8 mouse cellular contexts compared by ENCODE assay signal in genomic region chr10:99913001-99913845, GRCm38 (mm10).
DNase-seq lines count a peak whose midpoint lies in the region; ATAC-seq lines count a peak whose summit lies in the region.

No protein-coding gene starts in this region.

- H3K36me3 ChIP-seq in limb, embryonic 12.5 days = no peaks in the 10 kb centered on the region
- H3K36me3 ChIP-seq in limb, embryonic 10.5 days = no peaks in the 10 kb centered on the region
- H3K36me3 ChIP-seq in macrophage (ENCODE audit: inconsistent target) = no peaks in the 10 kb centered on the region

- no peaks in the 10 kb centered on the region for H3K4me1 ChIP-seq in limb, embryonic 12.5 days (replicated peaks)
- H3K4me1 ChIP-seq in limb, embryonic 10.5 days = peaks cover 5% of the 10 kb centered on the region

- WGBS in limb, embryonic 12.5 days = 56% methylated on average over 20 of the region's 20 CpGs
- WGBS in limb, embryonic 10.5 days = 66% methylated on average over 20 of the region's 20 CpGs
- 38% methylated on average over 20 of the region's 20 CpGs for WGBS in macrophage (ENCODE audit: missing documents)

- no peak for ATAC-seq in limb, embryonic 12.5 days (ENCODE audit: insufficient number of reproducible peaks, insufficient read depth, low FRiP score, low TSS enrichment, low read depth)

- H3K79me2 ChIP-seq in macrophage (ENCODE audit: inconsistent target) = no peaks in the 10 kb centered on the region

- H3K9me3 ChIP-seq in limb, embryonic 12.5 days = no peaks in the 10 kb centered on the region
- no peaks in the 10 kb centered on the region for H3K9me3 ChIP-seq in limb, embryonic 10.5 days (replicated peaks)

- H3K27me3 ChIP-seq in limb, embryonic 12.5 days = no peaks in the 10 kb centered on the region
- no peaks in the 10 kb centered on the region for H3K27me3 ChIP-seq in limb, embryonic 10.5 days (ENCODE audit: low read depth, poor library complexity, severe bottlenecking)

- no peak overlapping the region; the same call in 1 of the 2 replicates for H3K4me3 ChIP-seq in limb, embryonic 12.5 days (replicated peaks)
- no peak overlapping the region for H3K4me3 ChIP-seq in limb, embryonic 10.5 days
- H3K4me3 ChIP-seq in macrophage (ENCODE audit: inconsistent target) = peak overlapping the region; percentile 10; the same call in 1 of the 2 replicates

- H3K27ac ChIP-seq in limb, embryonic 12.5 days = no peak overlapping the region
- no peak overlapping the region for H3K27ac ChIP-seq in limb, embryonic 10.5 days
- H3K27ac ChIP-seq in macrophage = no peak overlapping the region

- no peak overlapping the region for H3K9ac ChIP-seq in limb, embryonic 12.5 days (replicated peaks)

- peak overlapping the region; percentile 23 for H3K4me2 ChIP-seq in limb, embryonic 12.5 days

- no peak for DNase-seq in limb, embryonic 10.5 days (ENCODE audit: low spot score)
- peak; percentile 12 for DNase-seq in embryo, embryonic 11 days
- peak; percentile 35 for DNase-seq in kidney, adult 9 months
- no peak for DNase-seq in layer of hippocampus, postnatal 36 days
- DNase-seq in adipocyte (ENCODE audit: low spot score) = no peak
- no peak for DNase-seq in c-Kit-positive CD71-positive TER-119-positive erythroid progenitor cells, embryonic 14.5 days (ENCODE audit: low spot score)

Comparison
In these comparisons a context has a peak if more than half of its experiments do, and no peak if none do; other contexts are left out.
1. DNase-seq: peak in embryo, embryonic 11 days (single experiment) and kidney, adult 9 months (single experiment); none in limb, embryonic 10.5 days (single experiment), layer of hippocampus, postnatal 36 days (0 of 2), adipocyte (single experiment) and c-Kit-positive CD71-positive TER-119-positive erythroid progenitor cells, embryonic 14.5 days (single experiment).